Mouse (Mus musculus): Measurements from ENCODE around the gene Apol7a. TPM values are rescaled to one million over a fixed set of nuclear protein-coding genes. Genes with fewer than 3 reads are reported as not detected.

The Apol7a gene
- polyA plus RNA-seq, 1 experiment from 2014 or later, result 7.8 TPM

GRCm38 (mm10) chr15:77368818-77369320, 30.0 kb downstream of the Apol7a start:
- Histone ChIP-seq H3K4me2 (replicated peaks) (0 out of 2 replicates have a peak overlapping the region, but pooled peaks have one; percentile 49), H3K9me3 (no peaks in the 10 kb centered on the region), H3K4me3 (replicated peaks) (no peak overlapping the region), H3K27ac (no peak overlapping the region), H3K36me3 (no peaks in the 10 kb centered on the region), H3K27me3 (replicated peaks) (no peaks in the 10 kb centered on the region), H3K9ac (no peak overlapping the region), H3K4me1 (replicated peaks) (peaks cover 19% of the 10 kb centered on the region)
- 75% methylated on average over 12 of the region's 12 CpGs for WGBS
- no peak; the same call in 1 of the 2 replicates for ATAC-seq

GRCm38 (mm10) chr15:77368148-77368547, 30.8 kb downstream of the Apol7a start:
- H3K9ac ChIP-seq, result peak overlapping the region; percentile 39; the same call in 1 of the 2 replicates
- peak overlapping the region; percentile 10; the same call in 1 of the 2 replicates for H3K4me3 ChIP-seq (replicated peaks)
- no peaks in the 10 kb centered on the region for H3K9me3 ChIP-seq
- under 1% methylated on average over 13 of the region's 13 CpGs for WGBS
- no peaks in the 10 kb centered on the region for H3K36me3 ChIP-seq
- peak overlapping the region; percentile 95; the same call in 1 of the 2 replicates for H3K27ac ChIP-seq
- no peaks in the 10 kb centered on the region for H3K27me3 ChIP-seq (replicated peaks)
- H3K4me1 ChIP-seq (replicated peaks), result peaks cover 22% of the 10 kb centered on the region
- ATAC-seq, result peak; percentile 66
- H3K4me2 ChIP-seq (replicated peaks), result peak overlapping the region; percentile 49; the same call in 1 of the 2 replicates

DNA sequence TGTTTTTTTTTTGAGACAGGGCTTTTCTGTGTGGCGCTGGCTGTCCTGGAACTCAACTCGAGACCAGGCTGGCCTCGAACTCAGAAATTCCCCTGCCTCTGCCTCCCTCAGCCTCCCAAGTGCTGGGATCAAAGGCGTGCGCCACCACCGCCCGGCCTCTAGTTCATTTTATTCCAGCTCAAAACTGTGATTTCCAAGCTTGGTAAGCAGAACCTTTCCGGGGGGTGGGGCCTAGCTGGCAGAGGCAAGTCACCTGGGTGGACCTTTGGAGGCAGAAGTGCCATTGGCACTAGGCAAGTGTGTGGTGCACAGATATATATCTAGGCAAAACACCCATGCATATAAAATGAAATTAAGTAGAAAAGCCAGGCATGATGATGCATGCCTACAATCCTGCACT, 31.4 kb downstream of the Apol7a start:
- Histone ChIP-seq H3K4me3 (replicated peaks) (no peak overlapping the region), H3K36me3 (no peaks in the 10 kb centered on the region), H3K4me2 (replicated peaks) (no peak overlapping the region; the same call in 1 of the 2 replicates), H3K9me3 (no peaks in the 10 kb centered on the region), H3K27ac (peak overlapping the region; percentile 95), H3K4me1 (replicated peaks) (peaks cover 22% of the 10 kb centered on the region), H3K27me3 (replicated peaks) (no peaks in the 10 kb centered on the region), H3K9ac (no peak overlapping the region)
- peak; percentile 13; the same call in 1 of the 2 replicates for ATAC-seq
- 42% methylated on average over 8 of the region's 8 CpGs for WGBS

DNA sequence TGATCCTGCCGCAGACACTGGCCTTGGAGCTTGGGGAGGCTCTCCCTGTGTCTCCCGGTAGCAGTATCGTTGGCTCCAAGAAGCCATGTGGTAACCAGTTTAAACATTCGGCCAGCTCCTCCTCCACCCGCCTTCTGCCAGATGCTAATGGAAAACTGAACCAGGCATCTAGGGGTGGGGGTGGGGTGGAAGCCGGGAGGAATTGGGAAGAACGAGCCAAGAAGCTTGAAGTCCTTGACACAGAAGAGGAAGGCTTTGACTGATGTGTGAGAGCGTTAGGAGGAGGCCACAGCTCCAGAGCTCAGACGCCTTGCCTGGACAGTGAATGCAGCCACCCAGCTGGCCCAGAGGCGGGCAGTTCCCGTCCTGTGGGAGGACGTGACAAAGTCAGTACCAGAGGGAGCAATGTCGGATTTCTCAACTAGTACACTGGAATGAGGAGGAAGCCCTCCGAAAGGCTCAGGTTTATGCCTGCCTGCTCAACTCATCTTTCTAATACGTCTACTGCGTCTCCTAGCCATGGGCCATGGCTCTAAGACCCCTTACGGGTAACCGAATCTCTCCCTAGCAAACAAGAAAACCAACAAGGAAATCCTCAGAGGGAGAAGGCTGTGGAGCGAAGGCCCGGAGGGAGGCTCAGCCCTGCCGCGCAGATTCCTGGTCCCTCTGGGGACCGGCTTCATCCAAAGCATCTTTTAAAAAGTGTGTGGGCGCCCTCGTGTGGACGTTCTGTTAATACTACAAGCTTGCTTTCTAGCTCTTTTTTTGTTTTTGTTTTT, 32.0 kb downstream of the Apol7a start:
- ATAC-seq, result peak; percentile 73
- 3% methylated on average over 26 of the region's 26 CpGs for WGBS
- H3K27ac ChIP-seq, result peak overlapping the region; percentile 95

DNA sequence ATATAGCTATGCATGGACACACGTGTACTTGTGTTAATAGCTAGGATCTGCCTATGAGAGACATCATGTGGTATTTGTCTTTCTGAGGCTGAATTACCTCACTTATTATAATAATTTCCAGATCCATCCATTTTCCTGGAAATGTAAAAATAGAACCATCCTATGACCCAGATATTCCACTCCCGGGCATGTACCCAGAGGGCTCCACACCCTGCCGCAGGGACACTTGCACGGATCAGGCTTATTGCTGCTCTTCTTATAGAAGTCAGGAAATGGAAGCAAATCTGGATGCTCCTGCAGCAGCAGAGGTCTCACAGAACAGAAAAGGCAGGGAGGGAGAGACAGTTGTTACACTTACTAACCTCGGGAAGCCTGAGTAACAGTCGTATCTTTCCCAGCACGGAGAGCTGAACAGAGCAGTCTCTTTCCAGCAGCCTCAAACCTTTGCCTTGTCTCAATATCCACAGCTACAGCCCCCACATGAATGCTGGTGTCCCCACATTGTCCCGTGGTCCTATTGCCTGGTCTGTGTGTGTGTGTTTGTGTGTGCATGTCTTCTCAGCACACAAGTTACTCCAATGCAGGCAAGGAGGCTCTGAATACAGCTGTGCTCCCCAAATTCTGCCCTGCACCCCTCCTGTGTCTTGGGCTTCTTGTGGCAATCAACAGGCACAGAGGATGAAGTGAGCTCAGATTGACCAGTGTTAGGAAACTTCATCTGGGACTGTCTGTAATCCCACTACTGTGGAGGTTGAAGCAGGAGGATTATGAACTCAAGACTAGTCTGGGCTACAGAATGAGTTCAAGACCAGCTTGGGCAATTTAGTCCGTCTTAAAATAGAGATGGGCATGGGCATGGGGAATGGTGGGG, 33.0 kb downstream of the Apol7a start:
- ATAC-seq, result no peak
- Histone ChIP-seq H3K27me3 (replicated peaks) (no peaks in the 10 kb centered on the region), H3K9ac (no peak overlapping the region), H3K36me3 (no peaks in the 10 kb centered on the region), H3K4me3 (replicated peaks) (no peak overlapping the region), H3K4me2 (replicated peaks) (peak overlapping the region; percentile 70), H3K9me3 (no peaks in the 10 kb centered on the region), H3K27ac (peak overlapping the region; percentile 95), H3K4me1 (replicated peaks) (peaks cover 22% of the 10 kb centered on the region)
- WGBS, result 56% methylated on average over 9 of the region's 9 CpGs

More for the DNA sequence above, 32.0 kb downstream of the Apol7a start:
- Histone ChIP-seq H3K4me2 (replicated peaks) (peak overlapping the region; percentile 70), H3K9me3 (no peaks in the 10 kb centered on the region), H3K9ac (peak overlapping the region; percentile 45), H3K4me1 (replicated peaks) (peaks cover 22% of the 10 kb centered on the region), H3K4me3 (replicated peaks) (peak overlapping the region; percentile 26), H3K27me3 (replicated peaks) (no peaks in the 10 kb centered on the region), H3K36me3 (no peaks in the 10 kb centered on the region)

DNA sequence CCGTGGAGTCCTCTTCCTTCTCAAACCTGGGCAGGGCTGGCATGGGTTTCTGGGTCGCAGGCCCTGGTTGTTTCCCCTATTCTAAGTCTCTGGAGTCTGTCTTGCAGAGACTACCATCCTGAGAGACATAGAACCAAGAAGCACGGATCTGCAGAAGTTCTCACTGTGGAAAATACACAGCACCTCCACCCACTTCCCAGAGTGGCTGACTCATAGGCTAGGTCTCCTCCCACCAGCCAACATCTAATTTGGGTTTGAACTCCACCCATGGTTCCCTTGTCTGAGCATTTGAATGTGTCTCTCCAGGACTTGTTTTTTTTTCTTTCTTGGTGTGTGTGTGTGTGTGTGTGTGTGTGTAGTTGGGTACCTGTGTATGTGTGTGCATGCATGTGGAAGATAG, 34.9 kb downstream of the Apol7a start:
- WGBS, result 65% methylated on average over 3 of the region's 3 CpGs
- Histone ChIP-seq H3K27ac (no peak overlapping the region), H3K9ac (no peak overlapping the region), H3K4me1 (replicated peaks) (peaks cover 27% of the 10 kb centered on the region), H3K4me2 (replicated peaks) (no peak overlapping the region), H3K36me3 (no peaks in the 10 kb centered on the region), H3K4me3 (replicated peaks) (no peak overlapping the region), H3K27me3 (replicated peaks) (no peaks in the 10 kb centered on the region), H3K9me3 (no peaks in the 10 kb centered on the region)
- no peak for ATAC-seq

DNA sequence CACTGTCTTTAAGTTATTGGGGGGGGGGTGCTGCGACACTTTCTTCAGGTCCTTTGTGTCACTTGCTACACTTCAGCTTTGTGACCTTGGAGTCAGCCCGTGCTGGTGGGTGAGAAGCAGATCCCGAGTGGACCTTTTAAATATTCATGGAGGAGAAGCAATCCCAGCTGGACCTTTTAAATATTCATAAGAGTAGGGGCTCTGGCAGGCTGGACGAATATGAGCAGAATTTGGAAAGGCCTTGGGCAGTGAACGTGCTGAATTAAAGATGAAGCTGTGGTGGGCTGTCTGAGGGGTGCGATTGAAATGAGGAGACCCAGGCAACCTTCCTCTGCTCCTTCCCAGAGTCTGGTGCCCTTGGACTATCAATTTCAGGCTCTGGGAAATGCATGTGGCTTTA, 35.3 kb downstream of the Apol7a start:
- WGBS, result 58% methylated on average over 6 of the region's 6 CpGs
- H3K4me2 ChIP-seq (replicated peaks), result no peak overlapping the region
- no peaks in the 10 kb centered on the region for H3K27me3 ChIP-seq (replicated peaks)
- no peaks in the 10 kb centered on the region for H3K9me3 ChIP-seq
- no peak for ATAC-seq
- H3K4me1 ChIP-seq (replicated peaks), result peaks cover 30% of the 10 kb centered on the region
- no peak overlapping the region for H3K9ac ChIP-seq
- no peak overlapping the region for H3K4me3 ChIP-seq (replicated peaks)
- H3K27ac ChIP-seq, result no peak overlapping the region
- no peaks in the 10 kb centered on the region for H3K36me3 ChIP-seq

DNA sequence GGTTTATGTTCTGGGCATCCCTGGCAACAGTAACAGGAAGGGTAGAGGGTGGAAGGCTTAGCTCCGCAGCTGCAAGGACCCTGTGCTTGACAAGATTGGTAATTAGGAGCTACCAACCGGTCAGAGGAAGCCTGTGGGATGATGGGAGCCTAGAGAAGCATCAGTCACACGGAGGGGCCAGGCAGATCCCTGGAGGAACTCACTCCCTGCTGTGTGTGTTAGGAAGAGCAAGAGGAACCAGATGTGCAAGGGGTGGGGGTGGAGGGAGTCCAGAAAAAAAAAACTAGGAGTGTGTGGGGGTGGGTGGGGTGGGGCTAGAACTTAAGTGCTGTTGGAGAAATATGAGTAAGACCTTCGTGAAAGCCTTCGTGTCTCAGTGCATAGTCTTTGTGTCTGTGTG, 36.0 kb downstream of the Apol7a start:
- 20% methylated on average over 5 of the region's 5 CpGs for WGBS

DNA sequence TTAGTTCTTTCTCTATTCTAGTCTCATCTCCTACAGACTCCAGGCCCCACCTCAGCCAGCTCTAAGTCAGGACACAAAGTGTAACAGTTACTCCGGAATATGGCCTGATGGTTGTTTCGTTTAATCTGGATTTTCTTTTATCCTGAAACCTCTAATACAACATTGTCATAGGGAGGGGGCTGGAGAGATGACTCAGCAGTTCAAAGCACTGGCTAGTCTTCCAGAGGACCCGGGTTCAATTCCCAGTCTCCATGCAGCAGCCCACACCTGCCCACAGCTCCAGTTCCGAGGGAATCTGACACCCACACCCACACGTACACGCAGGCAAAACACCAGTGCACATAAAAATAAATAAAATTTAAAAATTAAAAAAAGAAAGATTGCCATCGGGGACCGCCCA, 39.0 kb downstream of the Apol7a start:
- Histone ChIP-seq H3K9ac (no peak overlapping the region), H3K4me3 (replicated peaks) (no peak overlapping the region), H3K27me3 (replicated peaks) (no peaks in the 10 kb centered on the region), H3K27ac (no peak overlapping the region), H3K36me3 (no peaks in the 10 kb centered on the region), H3K4me1 (replicated peaks) (peaks cover 21% of the 10 kb centered on the region), H3K9me3 (no peaks in the 10 kb centered on the region), H3K4me2 (replicated peaks) (no peak overlapping the region)
- WGBS, result 91% methylated on average over 8 of the region's 8 CpGs
- no peak for ATAC-seq

More for the DNA sequence above, 36.0 kb downstream of the Apol7a start:
- no peak overlapping the region for H3K27ac ChIP-seq
- H3K4me2 ChIP-seq (replicated peaks), result no peak overlapping the region
- no peaks in the 10 kb centered on the region for H3K36me3 ChIP-seq
- H3K9ac ChIP-seq, result no peak overlapping the region
- H3K27me3 ChIP-seq (replicated peaks), result no peaks in the 10 kb centered on the region
- peaks cover 32% of the 10 kb centered on the region for H3K4me1 ChIP-seq (replicated peaks)
- ATAC-seq, result no peak
- H3K4me3 ChIP-seq (replicated peaks), result no peak overlapping the region
- H3K9me3 ChIP-seq, result no peaks in the 10 kb centered on the region

DNA sequence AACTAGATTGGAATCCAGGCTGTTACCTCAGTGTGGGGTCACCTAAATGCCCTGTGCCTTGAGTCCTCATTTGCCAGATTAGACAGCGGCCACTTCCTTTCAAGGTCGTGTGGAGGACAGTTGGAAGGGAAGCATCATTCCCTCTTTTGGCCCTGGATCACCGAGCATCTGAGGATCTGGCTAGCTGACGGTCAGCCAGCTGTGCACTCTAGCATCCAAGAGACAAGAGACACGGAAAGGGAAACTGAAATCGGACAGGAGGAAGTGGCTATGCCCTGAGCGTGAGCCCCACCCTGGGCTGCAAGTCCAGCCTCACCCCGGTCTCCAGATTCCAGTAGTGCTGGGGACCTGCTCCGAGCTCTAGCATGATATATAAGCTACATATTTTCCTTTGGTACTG, 39.4 kb downstream of the Apol7a start:
- Histone ChIP-seq H3K4me3 (replicated peaks) (no peak overlapping the region), H3K27me3 (replicated peaks) (no peaks in the 10 kb centered on the region), H3K4me2 (replicated peaks) (no peak overlapping the region), H3K9me3 (no peaks in the 10 kb centered on the region), H3K27ac (0 out of 2 replicates have a peak overlapping the region, but pooled peaks have one; percentile 42), H3K9ac (no peak overlapping the region), H3K36me3 (no peaks in the 10 kb centered on the region), H3K4me1 (replicated peaks) (peaks cover 21% of the 10 kb centered on the region)
- WGBS, result 55% methylated on average over 9 of the region's 9 CpGs
- no peak for ATAC-seq

GRCm38 (mm10) chr15:77359084-77359483, 39.8 kb downstream of the Apol7a start:
- Histone ChIP-seq H3K9me3 (no peaks in the 10 kb centered on the region), H3K4me2 (replicated peaks) (peak overlapping the region; percentile 66), H3K4me1 (replicated peaks) (peaks cover 21% of the 10 kb centered on the region), H3K27ac (0 out of 2 replicates have a peak overlapping the region, but pooled peaks have one; percentile 13), H3K27me3 (replicated peaks) (no peaks in the 10 kb centered on the region), H3K36me3 (no peaks in the 10 kb centered on the region), H3K4me3 (replicated peaks) (peak overlapping the region; percentile 28), H3K9ac (peak overlapping the region; percentile 32; the same call in 1 of the 2 replicates)
- ATAC-seq, result peak; percentile 17; the same call in 1 of the 2 replicates
- 39% methylated on average over 6 of the region's 6 CpGs for WGBS
